Mouse (Mus musculus) kidney, postnatal 10 days (tissue): Measurements from ENCODE around the gene Ms4a3.

ENCODE experiments used
- DNase-seq: peaks from one replicate; pipeline ENCODE4 v3.0.0; 2021; ENCODE audit warnings: mixed read lengths

Gene Ms4a3

GRCm38 (mm10) chr19:11640732-11641131, at the start of gene Ms4a3:
TSS of gene Ms4a3 (minus strand) at chr19:11640851.
- DNase-seq: no peak

GRCm38 (mm10) chr19:11661562-11661961, 20.9 kb upstream of the Ms4a3 start:
- no peak for DNase-seq

- DNase-seq: no peak
Measured at GRCm38 (mm10) chr19:11660459-11660858, 19.8 kb upstream of the Ms4a3 start, which contains the start of gene Oosp2. TSS of gene Oosp2 (minus strand) at chr19:11660559.

- no peak for DNase-seq
Measured at GRCm38 (mm10) chr19:11659142-11659541, 18.5 kb upstream of the Ms4a3 start.

GRCm38 (mm10) chr19:11649564-11649963, 8.9 kb upstream of the Ms4a3 start:
- no peak for DNase-seq

- no peak for DNase-seq
Measured at GRCm38 (mm10) chr19:11646166-11646565, 5.5 kb upstream of the Ms4a3 start.

GRCm38 (mm10) chr19:11639038-11639437, 1.6 kb downstream of the Ms4a3 start:
- DNase-seq: no peak

GRCm38 (mm10) chr19:11635572-11635971, 5.1 kb downstream of the Ms4a3 start:
- DNase-seq: no peak

GRCm38 (mm10) chr19:11634330-11634729, 6.3 kb downstream of the Ms4a3 start:
- DNase-seq: no peak

- no peak for DNase-seq
Measured at GRCm38 (mm10) chr19:11633732-11634131, 6.9 kb downstream of the Ms4a3 start.

GRCm38 (mm10) chr19:11625231-11625630, 15.4 kb downstream of the Ms4a3 start:
- DNase-seq: no peak

GRCm38 (mm10) chr19:11624800-11625199, 15.9 kb downstream of the Ms4a3 start:
- DNase-seq: no peak

GRCm38 (mm10) chr19:11623551-11623950, 17.1 kb downstream of the Ms4a3 start, which contains the start of gene Ms4a2:
TSS of gene Ms4a2 (minus strand) at chr19:11623719.
- DNase-seq: no peak

- no peak for DNase-seq
Measured at GRCm38 (mm10) chr19:11617983-11618382, 22.7 kb downstream of the Ms4a3 start.

- DNase-seq: no peak
Measured at GRCm38 (mm10) chr19:11614805-11615204, 25.8 kb downstream of the Ms4a3 start.

- no peak for DNase-seq
Measured at GRCm38 (mm10) chr19:11613776-11614443, 26.7 kb downstream of the Ms4a3 start.

- DNase-seq: no peak
Measured at GRCm38 (mm10) chr19:11613084-11613483, 27.6 kb downstream of the Ms4a3 start.

GRCm38 (mm10) chr19:11612293-11612692, 28.4 kb downstream of the Ms4a3 start:
- DNase-seq: no peak

- DNase-seq: peak; percentile 36
Measured at GRCm38 (mm10) chr19:11611541-11611945, 29.1 kb downstream of the Ms4a3 start.

GRCm38 (mm10) chr19:11608172-11608571, 32.5 kb downstream of the Ms4a3 start:
- DNase-seq: peak; percentile 55

GRCm38 (mm10) chr19:11604603-11605002, 36.0 kb downstream of the Ms4a3 start, which contains the start of gene Ms4a6d:
TSS of gene Ms4a6d (minus strand) at chr19:11604849.
- DNase-seq: no peak

- peak; percentile 27 for DNase-seq
Measured at GRCm38 (mm10) chr19:11602026-11602425, 38.6 kb downstream of the Ms4a3 start.

- DNase-seq: no peak
Measured at GRCm38 (mm10) chr19:11601349-11601748, 39.3 kb downstream of the Ms4a3 start.

GRCm38 (mm10) chr19:11589891-11590449, 50.7 kb downstream of the Ms4a3 start:
- no peak for DNase-seq

- no peak for DNase-seq
Measured at GRCm38 (mm10) chr19:11589205-11589604, 51.4 kb downstream of the Ms4a3 start.
